Mouse (Mus musculus) gastrocnemius, adult 2 months (tissue): ENCODE measurements around the gene Dnttip2. TPM values are rescaled to one million over a fixed set of nuclear protein-coding genes. Genes with fewer than 3 reads are reported as not detected.

Experiments
- DNase-seq: peaks from one replicate; pipeline ENCODE4 v3.0.0; 2022
- H3K27ac ChIP-seq: fragments of 200-600 bp; 2 replicates; pipeline ENCODE4 v1.8.1; 2022; ENCODE audit warnings: mild to moderate bottlenecking
- H3K4me3 ChIP-seq: fragments of 200-600 bp; 2 replicates; pipeline ENCODE4 v1.8.1; 2022; ENCODE audit warnings: mild to moderate bottlenecking, moderate library complexity
- CTCF ChIP-seq: fragments of 200-600 bp; IDR thresholded peaks from 2 replicates; pipeline ENCODE4 v1.8.1; 2022; ENCODE audit warnings: antibody characterized with exemption, mild to moderate bottlenecking, moderate library complexity
- intact Hi-C: fragments of 180-260 bp; cut with DNase I; formaldehyde crosslinking; loops from one replicate; pipeline ENCODE4 v1.15.1; 2025
- total RNA-seq, 2 experiments: library from RNA; stranded (reverse); gene quantifications; 2 replicates each; pipeline ENCODE4 v1.2.3; 2021

Dnttip2 gene
- total RNA-seq, 2 experiments from 2014 or later: 24.9 to 33.9 TPM

DNA sequence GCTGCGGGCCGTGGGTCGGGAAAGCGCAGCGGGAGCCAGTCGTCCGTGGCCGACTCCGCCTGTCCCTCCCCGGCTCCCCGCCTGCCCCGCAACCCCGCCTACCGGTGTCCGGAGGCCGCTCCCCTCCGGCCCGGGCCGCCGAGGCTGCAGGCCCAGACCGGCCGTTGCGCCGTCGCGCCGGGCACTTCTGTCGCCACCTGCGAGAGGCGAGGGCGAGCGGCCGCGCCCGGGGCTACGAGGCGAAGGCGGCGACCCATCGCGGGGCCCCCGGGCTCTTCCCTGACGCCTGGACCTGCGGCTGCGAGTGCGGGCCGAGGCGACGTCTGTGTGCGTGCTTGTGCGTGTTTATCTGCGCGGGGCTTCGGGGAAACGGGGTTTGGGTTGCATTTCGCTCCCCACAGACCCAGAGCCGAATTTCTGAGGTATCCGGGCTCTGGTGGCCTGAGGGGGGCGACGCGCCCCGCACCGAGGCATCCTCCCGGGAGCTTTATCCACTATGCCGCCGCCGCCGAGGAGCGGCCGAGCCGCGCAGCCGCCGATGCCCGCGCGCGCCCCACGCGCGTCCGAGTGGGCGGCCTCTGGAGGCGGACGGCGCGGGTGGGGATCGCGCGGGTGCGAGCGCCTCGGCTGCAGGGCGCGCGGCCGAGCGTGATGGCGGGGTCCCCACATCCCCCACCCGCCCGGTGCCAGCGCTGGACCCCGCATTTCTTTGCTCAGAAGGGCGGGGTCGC is 19.2 kb downstream of the Dnttip2 start:
- H3K27ac ChIP-seq: peak overlapping the region; percentile 97
- intact Hi-C loops: loop anchor here (2.0 to 5.0 kb wide), 2 partner anchors 17 to 46 kb away; partner anchors contain the start of gene Gclm
- DNase-seq: peak; percentile 95
- peak; percentile 16; the same call in 1 of the 2 replicates for TF ChIP-seq CTCF
- H3K4me3 ChIP-seq: peak overlapping the region; percentile 87

DNA sequence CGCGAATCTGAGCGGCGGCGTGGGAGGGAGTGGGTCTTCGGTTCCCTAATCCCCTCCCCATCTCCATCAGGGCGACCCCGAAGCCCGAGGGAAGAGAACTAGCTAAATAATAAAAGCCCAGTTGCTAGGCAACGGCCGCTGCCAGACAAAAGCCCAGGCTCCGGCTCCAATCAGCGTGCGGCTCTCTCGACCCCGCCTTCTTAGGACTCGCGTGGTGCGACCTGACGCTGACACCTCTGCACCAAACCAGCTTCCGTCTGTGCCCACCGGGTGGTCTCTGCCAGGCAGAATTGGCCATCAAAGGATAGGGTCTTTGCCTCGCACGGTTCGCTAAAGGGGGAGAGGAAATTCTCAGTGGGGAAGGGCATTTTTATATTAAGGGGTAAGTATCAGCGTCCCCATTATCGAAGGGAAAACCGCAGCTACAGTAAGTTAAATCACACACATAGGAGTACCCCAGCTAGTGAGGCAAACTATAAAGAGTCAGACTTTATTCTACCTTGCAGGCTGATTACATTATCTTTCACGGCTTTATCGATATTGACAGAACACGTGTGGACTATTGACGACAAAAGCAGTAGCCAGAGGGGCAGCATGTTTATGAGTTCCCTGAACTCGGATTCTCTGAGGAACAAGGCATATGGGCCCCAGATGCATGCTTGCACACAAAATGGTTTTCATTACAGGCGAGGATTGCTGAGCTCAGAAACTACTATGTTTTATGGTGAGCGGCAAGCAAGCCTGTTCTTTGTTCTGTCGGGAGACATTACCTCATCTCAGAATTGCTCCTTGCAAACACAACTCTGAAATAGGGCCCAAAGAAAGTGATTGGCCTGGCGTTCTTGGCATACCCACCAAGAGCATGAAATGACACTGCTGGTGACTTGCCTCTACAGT is 20.0 kb downstream of the Dnttip2 start, which contains the start of gene Bcar3:
TSS of gene Bcar3 (plus strand) at position 183 of the 897 bp plus-strand sequence.
- DNase-seq: peak; percentile 94
- Histone ChIP-seq H3K27ac (peak within 1 kb of the TSS; percentile 97), H3K4me3 (peak within 1 kb of the TSS; percentile 87)
- intact Hi-C loops: loop anchor here (2.0 to 5.0 kb wide), 2 partner anchors 17 to 47 kb away; partner anchors contain the start of gene Gclm
- no peak for TF ChIP-seq CTCF

DNA sequence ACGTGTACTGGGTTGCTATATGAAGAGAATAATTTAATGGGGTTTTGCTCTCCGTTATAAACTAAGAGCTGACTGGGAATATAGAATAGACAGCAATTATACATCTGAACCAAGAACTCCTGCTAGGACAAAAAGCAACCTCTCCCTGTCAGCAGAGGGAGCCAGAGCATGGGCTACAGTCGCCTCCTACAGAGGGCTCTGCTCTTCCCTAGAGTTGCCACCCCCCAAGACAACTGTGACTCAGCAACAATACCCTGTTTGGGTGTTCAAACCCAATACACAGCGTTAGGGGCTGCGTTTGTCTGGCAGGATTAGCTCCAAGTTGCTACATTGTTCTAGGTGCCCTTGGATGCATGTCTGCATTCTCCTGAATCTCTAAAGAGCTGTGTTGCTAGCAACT is 21.3 kb downstream of the Dnttip2 start:
- DNase-seq: peak; percentile 63
- H3K27ac ChIP-seq: peak overlapping the region; percentile 29
- peak; percentile 69 for TF ChIP-seq CTCF
- H3K4me3 ChIP-seq: no peak overlapping the region
- intact Hi-C loops: loop anchor here (5.0 kb wide), 2 partner anchors 172 to 342 kb away; no protein-coding TSS in a partner anchor

DNA sequence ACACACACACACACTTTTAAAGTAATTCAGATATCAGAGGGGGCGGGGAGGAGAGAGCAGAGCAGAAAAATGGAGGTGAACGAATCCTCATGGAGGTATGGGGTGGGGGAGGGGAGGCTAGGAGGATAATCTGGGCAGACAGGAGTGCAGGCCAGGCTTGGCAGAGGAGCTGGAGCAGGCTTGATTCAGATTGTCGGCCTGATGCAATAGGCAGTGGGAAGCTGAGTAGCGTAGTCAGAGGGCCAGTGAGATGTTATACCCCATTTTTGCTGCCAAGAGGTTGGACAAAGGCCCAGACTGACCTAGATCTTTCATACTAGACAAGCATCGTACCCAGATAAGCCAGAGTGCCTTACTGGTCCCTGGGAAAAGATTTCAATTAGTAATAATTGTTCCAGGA is 22.8 kb downstream of the Dnttip2 start:
- H3K4me3 ChIP-seq: no peak overlapping the region

DNA sequence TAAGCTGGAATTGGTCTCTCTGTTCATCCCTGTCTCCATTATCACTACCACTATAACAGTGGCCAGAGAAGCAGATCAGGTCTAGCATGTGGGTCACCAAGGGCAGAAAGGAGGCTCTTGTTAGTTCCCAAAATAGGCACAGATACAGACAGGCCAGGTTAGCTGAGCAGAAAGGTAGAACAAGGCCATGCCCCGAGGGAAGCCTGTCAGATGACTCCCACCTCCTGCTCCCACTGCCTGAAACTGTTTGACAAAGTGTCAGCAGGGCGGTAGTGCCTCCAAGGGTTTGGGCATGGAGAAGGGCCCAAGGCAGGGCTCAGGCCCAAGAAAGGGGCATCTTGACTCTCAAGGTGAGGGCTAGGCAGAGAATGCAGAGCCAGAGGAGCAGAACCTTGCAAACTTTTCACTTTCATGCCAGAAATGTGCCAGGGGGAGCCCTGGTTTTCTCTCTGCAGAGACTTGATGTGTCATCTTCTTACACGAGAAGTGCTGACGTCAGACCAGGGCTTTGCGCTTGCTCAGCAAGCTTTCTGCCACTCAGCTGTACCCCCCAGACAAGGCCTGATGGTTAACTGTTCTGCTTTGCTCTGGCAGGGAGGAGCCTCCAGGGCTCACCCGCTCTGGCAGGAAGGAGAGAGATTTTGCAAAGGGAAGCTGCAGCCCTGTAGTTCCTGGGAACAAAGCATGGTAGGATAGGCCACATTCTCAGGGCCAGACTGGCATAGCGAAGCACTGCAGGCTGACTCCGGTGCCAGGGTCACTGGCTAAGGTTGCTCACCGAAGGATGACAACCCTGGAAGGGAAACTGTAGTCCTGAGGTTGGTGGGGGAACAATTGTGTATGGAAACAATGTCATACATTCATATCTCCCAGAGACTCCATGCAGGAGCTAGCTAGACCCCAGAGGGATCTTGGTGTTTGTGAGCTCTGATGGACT is 27.1 kb downstream of the Dnttip2 start:
- H3K27ac ChIP-seq: no peak overlapping the region

More for the DNA sequence above, 22.8 kb downstream of the Dnttip2 start:
- H3K27ac ChIP-seq: no peak overlapping the region
- no peak for TF ChIP-seq CTCF
- DNase-seq: peak; percentile 71
- intact Hi-C loops: loop anchor here (5.0 kb wide), 2 partner anchors 170 to 340 kb away; no protein-coding TSS in a partner anchor

DNA sequence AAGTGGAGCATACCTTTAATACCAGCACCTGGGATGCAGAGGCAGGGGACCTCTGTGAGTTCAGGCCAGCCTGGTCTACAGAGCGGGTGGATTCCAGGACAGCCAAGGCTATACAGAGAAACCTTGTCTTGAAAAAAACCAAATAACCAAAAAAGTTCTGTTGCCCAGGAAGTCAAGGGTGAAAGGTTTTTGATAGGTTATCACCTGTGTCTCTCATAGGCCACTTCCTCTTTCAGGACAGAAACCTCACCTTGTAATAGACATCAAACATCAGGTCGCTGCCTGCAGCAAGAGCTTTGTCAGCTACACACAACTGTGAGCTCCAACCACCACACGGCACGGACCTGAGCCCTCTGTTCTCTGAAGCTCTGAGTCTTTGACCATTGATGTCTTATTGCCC is 30.4 kb downstream of the Dnttip2 start:
- DNase-seq: no peak
- intact Hi-C loops: no loop called here
- no peak for TF ChIP-seq CTCF
- Histone ChIP-seq H3K27ac (no peak overlapping the region), H3K4me3 (no peak overlapping the region)

More for the DNA sequence above, 27.1 kb downstream of the Dnttip2 start:
- intact Hi-C loops: no loop called here
- TF ChIP-seq CTCF: no peak
- no peak overlapping the region for H3K4me3 ChIP-seq
- peak; percentile 34 for DNase-seq

DNA sequence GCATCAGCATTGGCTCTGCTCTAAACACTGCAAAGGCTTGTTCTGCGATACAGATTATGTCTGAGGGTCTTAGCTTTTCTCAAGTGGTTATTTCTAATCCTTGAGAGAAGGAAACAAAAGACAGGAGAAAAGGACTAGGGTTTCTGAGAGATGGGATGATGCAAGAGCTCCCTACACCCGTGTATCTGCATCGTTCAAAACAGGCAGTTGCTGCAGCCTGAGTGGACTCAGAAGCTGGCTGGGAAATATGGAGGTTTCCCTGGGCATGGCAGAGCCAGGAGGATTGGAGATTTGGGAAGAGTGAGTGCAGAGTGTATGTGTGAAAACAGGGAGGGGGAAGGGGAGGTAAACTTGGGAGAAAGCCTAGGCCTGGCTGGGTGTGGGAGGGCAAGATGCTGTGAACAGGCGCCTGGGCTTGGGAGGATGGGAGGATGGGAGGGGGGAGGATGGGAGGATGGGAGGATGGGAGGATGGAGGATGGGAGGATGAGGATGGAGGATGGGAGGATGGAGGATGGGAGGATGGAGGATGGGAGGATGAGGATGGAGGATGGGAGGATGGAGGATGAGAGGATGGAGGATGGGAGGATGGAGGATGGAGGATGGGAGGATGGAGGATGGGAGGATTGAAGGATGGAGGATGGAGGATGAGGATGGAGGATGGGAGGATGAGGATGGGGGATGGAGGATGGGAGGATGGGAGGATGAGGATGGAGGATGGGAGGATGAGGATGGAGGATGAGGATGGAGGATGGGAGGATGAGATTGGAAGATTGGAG is 33.9 kb downstream of the Dnttip2 start:
- TF ChIP-seq CTCF: no peak
- H3K4me3 ChIP-seq: no peak overlapping the region
- no peak overlapping the region for H3K27ac ChIP-seq
- intact Hi-C loops: no loop called here
- no peak for DNase-seq

DNA sequence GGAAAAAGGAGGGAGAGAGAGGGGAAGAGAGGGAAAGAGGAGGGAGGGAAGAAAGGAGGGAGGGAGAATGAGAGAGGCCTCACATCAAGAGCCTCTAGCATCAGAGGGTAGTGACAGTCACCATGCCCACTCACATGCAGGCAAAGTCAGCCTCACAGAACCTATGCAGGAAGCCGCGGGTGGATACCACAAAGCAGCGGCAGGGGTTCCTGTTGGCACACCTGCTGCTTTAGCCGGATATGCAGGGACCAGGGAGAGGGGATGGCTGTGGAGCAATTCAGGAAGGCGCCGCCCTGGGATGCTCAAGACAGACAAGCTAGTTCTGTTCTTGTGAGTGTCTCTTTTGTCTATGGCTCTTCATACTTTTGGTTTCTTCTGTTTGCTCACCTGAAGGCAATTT is 34.8 kb downstream of the Dnttip2 start:
- intact Hi-C loops: no loop called here
- Histone ChIP-seq H3K27ac (no peak overlapping the region), H3K4me3 (no peak overlapping the region)
- no peak for DNase-seq
- no peak for TF ChIP-seq CTCF

DNA sequence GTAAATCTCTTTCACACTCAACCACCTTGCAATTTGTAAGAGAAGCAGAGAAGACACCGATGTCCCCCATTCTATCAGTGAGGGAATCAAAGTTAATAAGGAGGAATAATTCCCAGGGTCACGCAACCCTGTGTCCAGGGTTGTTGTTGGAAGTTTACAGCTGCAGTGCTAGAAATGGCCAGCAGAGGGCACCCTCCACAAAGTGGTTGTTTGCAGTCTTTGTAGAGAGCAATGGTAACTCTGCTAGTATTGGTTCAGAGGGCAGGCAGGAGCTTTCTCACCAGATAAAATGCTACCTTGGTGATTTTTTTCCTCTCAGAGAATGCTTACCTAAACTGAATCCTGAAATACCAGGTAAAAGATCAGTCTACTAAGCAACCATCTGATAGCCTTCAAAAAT is 37.9 kb downstream of the Dnttip2 start:
- peak; percentile 100; the same call in 1 of the 2 replicates for TF ChIP-seq CTCF
- Histone ChIP-seq H3K4me3 (no peak overlapping the region), H3K27ac (no peak overlapping the region)
- peak; percentile 83 for DNase-seq
- intact Hi-C loops: loop anchor here (1.0 kb wide), 2 partner anchors 154 to 326 kb away; no protein-coding TSS in a partner anchor

DNA sequence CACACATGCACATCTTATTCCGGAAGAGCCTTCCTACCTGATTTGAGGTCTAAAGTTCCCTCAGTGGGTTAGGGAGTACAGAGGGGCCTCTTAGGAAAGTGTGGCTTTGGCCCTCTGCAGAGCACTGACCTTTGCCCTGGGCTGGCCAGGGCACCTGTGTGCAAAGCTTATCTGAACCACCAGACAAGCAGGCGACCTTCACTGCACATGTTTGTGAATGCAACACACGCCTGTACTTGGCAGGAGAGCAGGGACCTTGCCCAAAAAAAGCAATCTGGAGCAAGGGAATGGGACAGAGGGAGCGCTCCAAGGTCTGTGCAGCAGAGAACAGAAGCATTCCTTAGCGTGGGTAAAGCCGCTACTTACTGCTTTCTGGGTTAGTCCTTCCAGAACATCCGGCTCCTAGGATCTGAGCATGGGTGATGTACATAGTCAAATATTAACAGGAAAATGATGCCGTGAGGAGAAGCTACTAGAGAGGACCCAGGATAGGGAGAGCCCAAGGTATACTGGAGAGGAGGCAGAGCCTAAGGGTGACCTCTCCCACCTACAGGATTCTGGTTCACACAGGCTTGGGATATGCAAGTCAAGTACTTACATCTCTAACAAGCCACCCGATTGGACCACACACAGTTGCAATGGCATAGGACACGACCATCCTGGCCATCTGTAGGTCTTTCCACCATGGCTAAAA is 38.9 kb downstream of the Dnttip2 start:
- H3K27ac ChIP-seq: no peak overlapping the region
- TF ChIP-seq CTCF: no peak
- intact Hi-C loops: loop anchor here (1.0 kb wide), 2 partner anchors 153 to 325 kb away; no protein-coding TSS in a partner anchor
- no peak for DNase-seq
- no peak overlapping the region for H3K4me3 ChIP-seq

DNA sequence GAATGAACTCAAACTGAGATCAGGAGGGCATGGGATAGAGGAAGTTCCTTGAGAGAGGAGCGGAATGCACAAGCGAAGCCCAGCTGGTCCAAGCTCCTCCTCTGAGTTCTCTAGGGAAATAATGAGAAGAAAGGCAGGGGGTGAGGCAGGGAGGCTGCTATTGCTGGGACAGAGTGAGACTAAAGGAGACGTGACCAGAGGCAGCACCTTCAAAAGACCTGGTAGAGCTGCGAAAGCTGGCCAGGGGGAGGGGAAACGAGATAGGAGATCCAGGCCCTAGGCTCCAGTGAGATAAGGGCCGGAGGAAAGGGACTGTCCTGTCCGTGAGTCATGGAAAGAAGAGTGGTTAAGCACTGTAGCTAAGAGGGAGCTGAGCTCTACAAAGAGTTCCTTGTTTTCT is 39.7 kb downstream of the Dnttip2 start:
- Histone ChIP-seq H3K27ac (no peak overlapping the region), H3K4me3 (no peak overlapping the region)
- no peak for TF ChIP-seq CTCF
- intact Hi-C loops: no loop called here
- DNase-seq: no peak
